Mouse (Mus musculus) thymus, adult 2 months (tissue): ENCODE measurements at regions not wholly inside any gene's neighbourhood (a gene's known extent, or its start where the extent isn't known, plus 50 kb on each side); places are given as distances from the start of the nearest gene placed in this dataset.

ENCODE experiments used
- CTCF ChIP-seq: fragments of 200-500 bp; IDR thresholded peaks from 2 replicates; pipeline ENCODE4 v1.5.1; 2012; ENCODE audit warnings: mild to moderate bottlenecking, control low read depth, low read length, moderate library complexity, borderline replicate concordance; ENCODE audit not compliant: control insufficient read depth, poor library complexity, insufficient read depth; ENCODE audit errors: extremely low read depth
- POLR2A ChIP-seq: fragments of 200-500 bp; IDR thresholded peaks from 2 replicates; pipeline ENCODE4 v1.6.1; 2012; ENCODE audit warnings: mild to moderate bottlenecking, low read length, control low read depth, moderate library complexity; ENCODE audit not compliant: control insufficient read depth, poor library complexity, insufficient read depth; ENCODE audit errors: extremely low read depth

DNA sequence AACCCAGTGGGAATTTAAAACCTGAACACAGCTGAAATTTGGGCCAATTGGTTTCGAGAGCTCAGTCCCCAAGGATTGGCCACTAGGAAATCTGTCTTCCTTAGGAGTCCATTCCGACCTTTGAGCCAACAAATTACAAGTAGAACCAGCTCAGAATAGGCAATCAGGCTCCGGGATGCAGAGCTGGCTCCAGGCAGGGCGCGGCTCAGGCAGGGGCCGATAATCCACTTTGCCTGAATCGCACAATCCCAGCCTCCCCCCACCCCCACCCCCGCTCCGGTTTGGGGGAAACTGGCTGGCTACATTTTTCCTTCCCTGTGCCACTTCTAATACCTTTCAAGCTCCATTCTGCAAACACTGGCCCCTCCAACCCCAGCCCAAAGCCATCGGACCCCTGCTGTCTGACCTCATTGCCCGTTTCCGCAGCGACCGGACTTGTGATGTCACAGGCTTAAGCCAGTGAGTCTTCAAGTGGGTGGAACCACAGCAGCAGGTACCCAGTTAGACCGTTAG is 150.5 kb upstream of the Sdk2 start:
- TF ChIP-seq CTCF (no peak), POLR2A (no peak)
